8 mouse cellular contexts compared by ENCODE assay signal in genomic region chr13:115101355-115102191, GRCm38 (mm10). TPM values are rescaled to one million over a fixed set of nuclear protein-coding genes. Genes with fewer than 3 reads are reported as not detected.
DNase-seq lines count a peak whose midpoint lies in the region; ATAC-seq and TF ChIP-seq lines count a peak whose summit lies in the region.

Gene Gm49395, minus strand, starts transcription at chr13:115101921.
Gene Itga1, minus strand, starts transcription at chr13:115101964.

- H3K27ac ChIP-seq in lung, postnatal 0 days (ENCODE audit: low read length) = peak within 1 kb of the TSS; percentile 79

- 1% methylated on average over 39 of the region's 39 CpGs for WGBS in lung, postnatal 0 days

- peak within 1 kb of the TSS; percentile 57 for H3K4me3 ChIP-seq in lung, postnatal 0 days (ENCODE audit: low read depth, low read length)

- H3K4me2 ChIP-seq in lung, postnatal 0 days (replicated peaks; ENCODE audit: low read depth, low read length) = peak within 1 kb of the TSS; percentile 69

- no peaks in the 10 kb centered on the region for H3K27me3 ChIP-seq in lung, postnatal 0 days (replicated peaks; ENCODE audit: insufficient read depth, low read length)

- peak; percentile 63 for TF ChIP-seq CTCF in lung, postnatal 0 days (IDR thresholded peaks at IDR 0.05)

- H3K9ac ChIP-seq in lung, postnatal 0 days (replicated peaks; ENCODE audit: low read depth) = peak within 1 kb of the TSS; percentile 52

- H3K9me3 ChIP-seq in lung, postnatal 0 days (ENCODE audit: low read length) = no peaks in the 10 kb centered on the region

- no peak for TF ChIP-seq EP300 in lung, postnatal 0 days (IDR thresholded peaks at IDR 0.05)

- H3K4me1 ChIP-seq in lung, postnatal 0 days (ENCODE audit: insufficient read depth, low read depth, low read length) = peaks cover 3% of the 10 kb centered on the region; the same call in 1 of the 2 replicates

- peak; percentile 84 for ATAC-seq in frontal cortex, adult (ENCODE audit: low TSS enrichment)
- ATAC-seq in hematopoietic stem cell, adult 5-6 weeks (replicated peaks in 1 of 2; ENCODE audit: insufficient read depth in 1 of 2, low FRiP score in 2 of 2, low TSS enrichment in 1 of 2, low read depth in 1 of 2, poor library complexity in 2 of 2, severe bottlenecking in 2 of 2) = peak; percentile 68 to 85
- ATAC-seq in lung, postnatal 0 days = peak; percentile 91

- H3K36me3 ChIP-seq in lung, postnatal 0 days (ENCODE audit: insufficient read depth, low read length) = no peaks in the 10 kb centered on the region

- peak; percentile 88 for DNase-seq in MN1 (ENCODE audit: low spot score)
- peak; percentile 4 for DNase-seq in cerebellum, adult 8-10 months
- peak; percentile 4 for DNase-seq in layer of hippocampus, adult 9-11 months
- peak; percentile 96 for DNase-seq in lung, postnatal 0 days (ENCODE audit: low spot score)
- peak; percentile 67 for DNase-seq in ovary, adult 18-20 months (ENCODE audit: low spot score)
- peak; percentile 74 to 78 for DNase-seq in urinary bladder, postnatal 4 days (ENCODE audit: low spot score in 2 of 2)

RNA-seq across cellular contexts. Expression of gene Gm49395, which starts in this region (rescaled TPM):
- total RNA-seq in hematopoietic stem cell, adult 5-6 weeks (2017) = 3.0 TPM in 1 of 2 replicates, not detected in the other
- 8.7 and 8.9 TPM in 2 replicates for polyA plus RNA-seq in lung, postnatal 0 days (2015; fragmentation: Nextera tagmentation; extraction: Ambion mirVana)

RNA-seq across cellular contexts. Expression of gene Itga1, which starts in this region (rescaled TPM):
- 0.81 and 0.84 TPM in 2 replicates for total RNA-seq in hematopoietic stem cell, adult 5-6 weeks (2017)
- polyA plus RNA-seq in lung, postnatal 0 days (2015; fragmentation: Nextera tagmentation; extraction: Ambion mirVana) = 22.0 and 30.1 TPM in 2 replicates

Comparison
In these comparisons a context has a peak if more than half of its experiments do, and no peak if none do; other contexts are left out.
1. Peak in every context shown above with its lines: DNase-seq, ATAC-seq, H3K4me3 ChIP-seq and H3K27ac ChIP-seq.
2. DNase-seq: peak in every context shown above with its lines; median percentile 96 in lung, postnatal 0 days; 88 in MN1; 76 in urinary bladder, postnatal 4 days; 67 in ovary, adult 18-20 months; 4 in cerebellum, adult 8-10 months; 4 in layer of hippocampus, adult 9-11 months.